Mouse (Mus musculus) megakaryocyte, embryonic 14.5 days (primary cell): ENCODE measurements around the gene Gm10058.
"Not testable (repeated sequence)": the region's sequence is repeated elsewhere in the genome, so short reads cannot be mapped to it uniquely, and the experiment has no call there.

Experiments
- FLI1 ChIP-seq: IDR thresholded peaks from 2 replicates; pipeline ENCODE4 v1.6.1; 2012; ENCODE audit warnings: low read length, inconsistent platforms, mixed read lengths
- GATA1 ChIP-seq: IDR thresholded peaks from 3 replicates; pipeline ENCODE4 v1.6.1; 2012; ENCODE audit warnings: mixed read lengths, low read length, inconsistent platforms, borderline replicate concordance

- not testable (repeated sequence) for TF ChIP-seq GATA1, FLI1
These were observed at the start of gene Gm10058 for GRCm38 (mm10) chrX:27946785-27947184.
